Mouse (Mus musculus) lung, embryonic 14.5 days (tissue): Measurements from ENCODE around the gene Rabgap1l. TPM values are rescaled to one million over a fixed set of nuclear protein-coding genes. Genes with fewer than 3 reads are reported as not detected.
A peak's percentile ranks its signal among the peaks of the same experiment; 100 is the strongest.

Source experiments
- ATAC-seq: fragments of 200-750 bp; cut with Nextera tagmentation; 2 replicates; pipeline ENCODE4 v1.8.0; 2017; ENCODE audit warnings: mild to moderate bottlenecking, moderate TSS enrichment, moderate library complexity; ENCODE audit not compliant: insufficient read depth
- DNase-seq: peaks from one replicate; pipeline ENCODE4 v3.0.0-alpha.2; 2015
- H3K27ac ChIP-seq: fragments of 300-500 bp; sonication (generic); 2 replicates; pipeline ENCODE4 v1.5.1; 2014; ENCODE audit warnings: low read depth, mild to moderate bottlenecking, moderate library complexity
- H3K27me3 ChIP-seq: fragments of 300-500 bp; sonication (generic); 2 replicates; pipeline ENCODE4 v1.6.1; 2014; ENCODE audit warnings: low read length, control low read depth; ENCODE audit not compliant: insufficient read depth
- H3K36me3 ChIP-seq: fragments of 300-500 bp; sonication (generic); 2 replicates; pipeline ENCODE4 v1.6.1; 2014; ENCODE audit warnings: control low read depth; ENCODE audit not compliant: insufficient read depth
- H3K4me1 ChIP-seq: fragments of 300-500 bp; sonication (generic); 2 replicates; pipeline ENCODE4 v1.6.1; 2014; ENCODE audit warnings: antibody characterized with exemption, control low read depth; ENCODE audit not compliant: insufficient read depth
- H3K4me2 ChIP-seq: fragments of 300-500 bp; sonication (generic); 2 replicates; pipeline ENCODE4 v1.6.1; 2014; ENCODE audit warnings: mild to moderate bottlenecking
- H3K4me3 ChIP-seq: fragments of 300-500 bp; sonication (generic); 2 replicates; pipeline ENCODE4 v1.5.1; 2014; ENCODE audit warnings: low read depth, low read length
- H3K9ac ChIP-seq: fragments of 300-500 bp; sonication (generic); 2 replicates; pipeline ENCODE4 v1.6.1; 2014
- H3K9me3 ChIP-seq: fragments of 300-500 bp; sonication (generic); 2 replicates; pipeline ENCODE4 v1.6.1; 2016; ENCODE audit warnings: low read depth, low read length, control low read depth
- CTCF ChIP-seq: IDR thresholded peaks from 2 replicates; pipeline ENCODE4 v1.5.1; 2016; ENCODE audit warnings: antibody characterized with exemption, low read depth
- WGBS: fragments of 180-500 bp; shearing (Covaris S2); extraction: QIAGEN DNeasy Blood & Tissue Kit; methylation state at CpG from one replicate; pipeline ENCODE4 v1.1.7; 2014; 5-methylcytosine and 5-hydroxymethylcytosine counted together
- microRNA counts: library from miRNA; unstranded; fragments of <30 nt; microRNA quantifications from one replicate; lab custom pipeline; 2016
- microRNA-seq: library from miRNA; unstranded; fragments of <30 nt; microRNA quantifications from one replicate; pipeline ENCODE4, GENCODE M21; 2016; ENCODE audit warnings: borderline number of aligned reads
- polyA plus RNA-seq: library from polyadenylated mRNA; unstranded; fragments of >200 nt; fragmentation: Nextera tagmentation; extraction: Ambion mirVana; gene quantifications from 2 replicates; pipeline ENCODE4 v1.2.1, GENCODE M21; 2014

The Rabgap1l gene
- polyA plus RNA-seq, 1 experiment from 2014 or later, result 19.3 TPM

GRCm38 (mm10) chr1:160176903-160177302 lies 616.1 kb downstream of the Rabgap1l start:
- DNase-seq, result no peak
- TF ChIP-seq CTCF, result no peak
- ATAC-seq, result no peak
- Histone ChIP-seq H3K4me2 (no peak overlapping the region), H3K4me3 (no peak overlapping the region), H3K36me3 (no peaks in the 10 kb centered on the region), H3K4me1 (no peaks in the 10 kb centered on the region), H3K9me3 (no peaks in the 10 kb centered on the region), H3K27me3 (no peaks in the 10 kb centered on the region), H3K27ac (no peak overlapping the region), H3K9ac (no peak overlapping the region)
- WGBS, result 74% methylated on average over 8 of the region's 8 CpGs

MicroRNAs encoded within 50 kb of the gene (microRNA counts, 519-probe panel; counts per million panel counts)
- microRNA mmu-miR-1927 (lab: Ali Mortazavi, UCI), result 30.5 counts per million

Small RNAs within 50 kb of the gene (microRNA-seq; reads per million reads assigned to microRNA genes)
- gene Mir1927, result 2.4 reads per million, percentile 2 among the genes with 10 or more reads in this experiment

Other genes starting within 250 kb of the Rabgap1l start
- 11.1 and 11.4 TPM in 2 replicates for gene Rc3h1, start 113.2 kb upstream of the Rabgap1l start, polyA plus RNA-seq
- gene Serpinc1, start 185.4 kb upstream of the Rabgap1l start, polyA plus RNA-seq, result 1.3 and 1.6 TPM in 2 replicates
- gene Zbtb37, start 241.6 kb upstream of the Rabgap1l start, polyA plus RNA-seq, result 9.5 and 12.2 TPM in 2 replicates